Mouse (Mus musculus): Measurements from ENCODE around the gene Ninj2. TPM values are rescaled to one million over a fixed set of nuclear protein-coding genes. Genes with fewer than 3 reads are reported as not detected.

Gene Ninj2
- polyA plus RNA-seq, 1 experiment from 2014 or later: not detected

DNA sequence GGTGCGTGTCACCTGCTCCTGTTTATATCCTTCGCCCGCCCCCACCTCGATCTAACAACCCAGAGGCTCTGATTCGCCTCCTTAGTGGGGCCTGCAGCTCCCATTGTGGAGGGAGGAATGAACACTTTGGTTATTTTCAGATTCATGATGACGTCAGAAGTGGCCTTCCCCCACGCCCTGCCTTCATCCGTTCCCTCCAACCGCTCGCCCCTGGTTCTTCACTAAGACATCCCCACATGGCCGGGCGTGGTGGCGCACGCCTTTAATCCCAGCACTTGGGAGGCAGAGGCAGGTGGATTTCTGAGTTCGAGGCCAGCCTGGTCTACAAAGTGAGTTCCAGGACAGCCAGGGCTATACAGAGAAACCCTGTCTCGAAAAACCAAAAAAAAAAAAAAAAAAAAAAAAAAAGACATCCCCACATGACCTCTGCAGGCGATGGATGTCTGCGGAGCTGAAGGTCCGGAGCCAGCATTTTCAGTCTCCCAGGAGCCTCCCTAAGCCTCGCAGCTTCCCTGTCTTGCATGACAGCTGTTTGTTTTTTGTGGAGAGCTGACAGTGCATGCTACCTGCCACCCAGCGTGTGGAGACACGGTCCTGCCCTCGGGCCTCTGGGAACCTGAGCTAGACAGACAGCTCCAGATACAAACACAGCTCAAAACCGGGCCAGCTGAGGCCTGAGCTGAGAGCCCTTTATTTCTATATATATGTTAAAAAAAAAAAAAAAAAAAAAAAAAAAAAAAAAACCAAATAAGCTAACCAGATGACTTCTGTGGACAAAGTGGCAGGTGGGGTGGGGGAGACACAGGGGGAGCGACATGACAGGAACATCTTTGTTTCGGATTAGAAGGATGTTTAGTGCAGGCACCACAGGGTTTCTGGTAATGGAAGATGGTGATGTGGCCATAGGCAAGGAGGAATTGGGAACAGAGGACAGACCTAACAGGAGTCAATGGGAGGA lies 59.9 kb downstream of the Ninj2 start:
- H3K4me2 ChIP-seq (ENCODE audit: low read length): no peak overlapping the region
- H3K27ac ChIP-seq (ENCODE audit: low read depth): no peak overlapping the region
- no peak for DNase-seq (ENCODE audit: low spot score)
- no peaks in the 10 kb centered on the region for H3K9me3 ChIP-seq (ENCODE audit: control insufficient read depth, low read length)
- H3K4me1 ChIP-seq (replicated peaks; ENCODE audit: control insufficient read depth, insufficient read depth, low read length): no peaks in the 10 kb centered on the region
- 80% methylated on average over 25 of the region's 26 CpGs for WGBS
- H3K36me3 ChIP-seq (ENCODE audit: control insufficient read depth, insufficient read depth, low read length): no peaks in the 10 kb centered on the region
- no peak for ATAC-seq (replicated peaks; ENCODE audit: low FRiP score, low TSS enrichment, low read depth)
- H3K9ac ChIP-seq (ENCODE audit: low read length): no peak overlapping the region
- no peak overlapping the region for H3K4me3 ChIP-seq (ENCODE audit: low read depth, low read length)
- no peaks in the 10 kb centered on the region for H3K27me3 ChIP-seq (replicated peaks; ENCODE audit: control insufficient read depth, insufficient read depth, low read length)

DNA sequence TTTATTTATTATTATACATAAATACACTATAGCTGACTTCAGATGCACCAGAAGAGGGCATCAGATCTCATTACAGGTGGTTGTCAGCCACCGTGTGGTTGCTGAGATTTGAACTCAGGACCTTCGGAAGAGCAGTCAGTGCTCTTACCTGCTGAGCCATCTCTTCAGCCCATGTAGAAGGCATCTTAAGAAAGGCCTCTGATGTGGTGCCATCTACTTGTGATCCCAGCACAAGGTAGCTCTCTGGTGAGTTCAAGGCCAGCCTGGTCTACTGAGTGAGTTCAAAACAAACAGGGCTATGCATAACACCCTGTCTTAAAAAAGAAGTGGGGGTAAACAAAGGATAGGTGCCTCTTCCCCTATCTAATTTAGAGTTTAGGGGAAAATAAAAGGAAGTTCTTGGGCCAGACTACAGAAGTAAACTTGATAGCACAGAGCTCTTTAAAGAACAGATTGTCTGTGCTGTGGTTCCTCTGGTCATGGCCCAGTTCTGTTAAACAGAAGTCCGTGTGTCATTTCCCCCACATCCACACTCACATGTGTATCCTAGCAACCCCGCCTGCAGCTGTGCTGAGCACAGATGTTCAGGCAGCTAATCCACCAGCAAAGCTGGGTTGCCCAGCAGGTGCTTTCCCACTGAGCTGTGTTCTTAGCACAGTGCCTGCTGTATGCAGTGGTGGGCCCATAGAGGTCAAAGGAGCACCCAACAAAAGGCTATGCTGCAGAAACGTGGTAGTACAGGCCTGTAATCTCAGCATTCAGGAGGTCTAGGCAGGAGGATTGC lies 61.6 kb downstream of the Ninj2 start:
- no peak for ATAC-seq (replicated peaks; ENCODE audit: low FRiP score, low TSS enrichment, low read depth)
- H3K36me3 ChIP-seq (ENCODE audit: control insufficient read depth, insufficient read depth, low read length): no peaks in the 10 kb centered on the region
- no peak for DNase-seq (ENCODE audit: low spot score)
- H3K4me1 ChIP-seq (replicated peaks; ENCODE audit: control insufficient read depth, insufficient read depth, low read length): 0 out of 2 replicates have a peak, but pooled peaks cover 7% of the 10 kb centered on the region
- H3K4me2 ChIP-seq (ENCODE audit: low read length): no peak overlapping the region
- no peak overlapping the region for H3K4me3 ChIP-seq (ENCODE audit: low read depth, low read length)
- 70% methylated on average over 5 of the region's 5 CpGs for WGBS
- H3K9me3 ChIP-seq (ENCODE audit: control insufficient read depth, low read length): no peaks in the 10 kb centered on the region
- no peaks in the 10 kb centered on the region for H3K27me3 ChIP-seq (replicated peaks; ENCODE audit: control insufficient read depth, insufficient read depth, low read length)
- H3K27ac ChIP-seq (ENCODE audit: low read depth): no peak overlapping the region
- no peak overlapping the region for H3K9ac ChIP-seq (ENCODE audit: low read length)

GRCm38 (mm10) chr6:120155510-120155909 lies 62.4 kb downstream of the Ninj2 start:
- Histone ChIP-seq H3K9me3 (ENCODE audit: control insufficient read depth, low read length) (no peaks in the 10 kb centered on the region), H3K9ac (ENCODE audit: low read length) (no peak overlapping the region), H3K4me3 (ENCODE audit: low read depth, low read length) (no peak overlapping the region), H3K27me3 (replicated peaks; ENCODE audit: control insufficient read depth, insufficient read depth, low read length) (no peaks in the 10 kb centered on the region), H3K27ac (ENCODE audit: low read depth) (no peak overlapping the region), H3K4me2 (ENCODE audit: low read length) (no peak overlapping the region), H3K4me1 (replicated peaks; ENCODE audit: control insufficient read depth, insufficient read depth, low read length) (0 out of 2 replicates have a peak, but pooled peaks cover 7% of the 10 kb centered on the region), H3K36me3 (ENCODE audit: control insufficient read depth, insufficient read depth, low read length) (no peaks in the 10 kb centered on the region)
- no peak for DNase-seq (ENCODE audit: low spot score)
- ATAC-seq (replicated peaks; ENCODE audit: low FRiP score, low TSS enrichment, low read depth): no peak
- 83% methylated on average over 4 of the region's 4 CpGs for WGBS

- 73% methylated on average over 6 of the region's 6 CpGs for WGBS
- 0 out of 2 replicates have a peak, but pooled peaks cover 7% of the 10 kb centered on the region for H3K4me1 ChIP-seq (replicated peaks; ENCODE audit: control insufficient read depth, insufficient read depth, low read length)
Measured at GRCm38 (mm10) chr6:120157479-120157878, 64.3 kb downstream of the Ninj2 start.

GRCm38 (mm10) chr6:120159133-120159901 lies 66.2 kb downstream of the Ninj2 start:
- WGBS: 53% methylated on average over 9 of the region's 9 CpGs
- H3K9me3 ChIP-seq (ENCODE audit: control insufficient read depth, low read length): no peaks in the 10 kb centered on the region
- no peaks in the 10 kb centered on the region for H3K36me3 ChIP-seq (ENCODE audit: control insufficient read depth, insufficient read depth, low read length)
- H3K4me1 ChIP-seq (replicated peaks; ENCODE audit: control insufficient read depth, insufficient read depth, low read length): 0 out of 2 replicates have a peak, but pooled peaks cover 7% of the 10 kb centered on the region
- H3K27me3 ChIP-seq (replicated peaks; ENCODE audit: control insufficient read depth, insufficient read depth, low read length): no peaks in the 10 kb centered on the region
- ATAC-seq (replicated peaks; ENCODE audit: low FRiP score, low TSS enrichment, low read depth) (no peak), DNase-seq (ENCODE audit: low spot score) (no peak)
- H3K27ac ChIP-seq (ENCODE audit: low read depth): 0 out of 2 replicates have a peak overlapping the region, but pooled peaks have one; percentile 51
- no peak overlapping the region for H3K4me2 ChIP-seq (ENCODE audit: low read length)
- H3K4me3 ChIP-seq (ENCODE audit: low read depth, low read length): no peak overlapping the region
- H3K9ac ChIP-seq (ENCODE audit: low read length): no peak overlapping the region

More at GRCm38 (mm10) chr6:120157479-120157878, 64.3 kb downstream of the Ninj2 start:
- no peak overlapping the region for H3K27ac ChIP-seq (ENCODE audit: low read depth)
- no peak for ATAC-seq (replicated peaks; ENCODE audit: low FRiP score, low TSS enrichment, low read depth)
- H3K4me2 ChIP-seq (ENCODE audit: low read length): no peak overlapping the region
- no peaks in the 10 kb centered on the region for H3K27me3 ChIP-seq (replicated peaks; ENCODE audit: control insufficient read depth, insufficient read depth, low read length)
- H3K9ac ChIP-seq (ENCODE audit: low read length): no peak overlapping the region
- H3K9me3 ChIP-seq (ENCODE audit: control insufficient read depth, low read length): no peaks in the 10 kb centered on the region
- no peak overlapping the region for H3K4me3 ChIP-seq (ENCODE audit: low read depth, low read length)
- DNase-seq (ENCODE audit: low spot score): no peak
- no peaks in the 10 kb centered on the region for H3K36me3 ChIP-seq (ENCODE audit: control insufficient read depth, insufficient read depth, low read length)

DNA sequence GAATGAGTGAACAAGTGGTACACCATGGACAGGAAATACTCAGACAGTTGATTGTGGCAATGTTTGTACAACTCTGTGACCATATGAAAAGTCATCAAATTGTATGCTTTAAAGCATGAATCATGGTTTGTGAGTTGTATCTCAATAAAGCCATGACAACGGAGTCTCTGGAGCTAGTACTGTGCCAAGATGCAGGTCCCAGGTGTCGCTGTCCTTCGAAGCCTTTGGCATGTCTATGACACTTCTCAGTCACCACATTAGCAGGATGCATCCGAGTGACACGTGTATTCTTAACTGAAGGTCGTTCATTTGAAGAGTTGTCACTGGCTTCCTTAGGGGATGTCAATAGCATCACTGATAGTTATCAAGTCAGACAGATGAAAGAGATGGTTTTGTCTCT lies 69.8 kb downstream of the Ninj2 start:
- H3K4me1 ChIP-seq (replicated peaks; ENCODE audit: control insufficient read depth, insufficient read depth, low read length): 0 out of 2 replicates have a peak, but pooled peaks cover 7% of the 10 kb centered on the region
- H3K9me3 ChIP-seq (ENCODE audit: control insufficient read depth, low read length): no peaks in the 10 kb centered on the region
- H3K27me3 ChIP-seq (replicated peaks; ENCODE audit: control insufficient read depth, insufficient read depth, low read length): no peaks in the 10 kb centered on the region
- H3K36me3 ChIP-seq (ENCODE audit: control insufficient read depth, insufficient read depth, low read length): no peaks in the 10 kb centered on the region
- no peak overlapping the region for H3K4me2 ChIP-seq (ENCODE audit: low read length)
- no peak overlapping the region for H3K9ac ChIP-seq (ENCODE audit: low read length)
- ATAC-seq (replicated peaks; ENCODE audit: low FRiP score, low TSS enrichment, low read depth) (no peak), DNase-seq (ENCODE audit: low spot score) (no peak)
- no peak overlapping the region for H3K4me3 ChIP-seq (ENCODE audit: low read depth, low read length)
- H3K27ac ChIP-seq (ENCODE audit: low read depth): no peak overlapping the region
- 75% methylated on average over 6 of the region's 6 CpGs for WGBS

GRCm38 (mm10) chr6:120164765-120165164 lies 71.6 kb downstream of the Ninj2 start:
- DNase-seq (ENCODE audit: low spot score) (no peak), ATAC-seq (replicated peaks; ENCODE audit: low FRiP score, low TSS enrichment, low read depth) (no peak)
- Histone ChIP-seq H3K27me3 (replicated peaks; ENCODE audit: control insufficient read depth, insufficient read depth, low read length) (no peaks in the 10 kb centered on the region), H3K9me3 (ENCODE audit: control insufficient read depth, low read length) (no peaks in the 10 kb centered on the region), H3K4me2 (ENCODE audit: low read length) (no peak overlapping the region), H3K4me1 (replicated peaks; ENCODE audit: control insufficient read depth, insufficient read depth, low read length) (no peaks in the 10 kb centered on the region), H3K9ac (ENCODE audit: low read length) (no peak overlapping the region), H3K27ac (ENCODE audit: low read depth) (no peak overlapping the region), H3K4me3 (ENCODE audit: low read depth, low read length) (no peak overlapping the region), H3K36me3 (ENCODE audit: control insufficient read depth, insufficient read depth, low read length) (no peaks in the 10 kb centered on the region)
- 90% methylated on average over 4 of the region's 4 CpGs for WGBS

DNA sequence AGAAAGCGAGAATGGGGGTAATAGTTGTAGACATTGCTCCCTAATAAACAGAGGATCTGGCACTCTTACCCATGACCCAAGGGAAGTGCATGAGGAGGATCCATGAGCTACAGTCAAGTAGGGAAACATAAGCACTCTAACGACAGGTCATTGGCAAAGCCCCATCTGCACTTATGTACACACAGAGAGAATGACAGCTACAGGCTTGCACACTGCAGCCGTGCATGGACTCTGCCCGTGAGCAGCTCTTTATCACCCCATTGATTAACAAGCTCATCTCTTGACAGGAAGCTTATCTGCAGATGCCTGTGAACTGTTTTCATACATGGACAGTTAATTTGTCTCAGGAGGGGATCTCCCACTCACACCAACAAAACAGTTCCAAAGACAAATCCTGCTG lies 74.4 kb downstream of the Ninj2 start:
- 33% methylated on average over 4 of the region's 4 CpGs for WGBS
- no peak overlapping the region for H3K4me3 ChIP-seq (ENCODE audit: low read depth, low read length)
- H3K36me3 ChIP-seq (ENCODE audit: control insufficient read depth, insufficient read depth, low read length): no peaks in the 10 kb centered on the region
- H3K27me3 ChIP-seq (replicated peaks; ENCODE audit: control insufficient read depth, insufficient read depth, low read length): no peaks in the 10 kb centered on the region
- no peak for DNase-seq (ENCODE audit: low spot score)
- H3K4me1 ChIP-seq (replicated peaks; ENCODE audit: control insufficient read depth, insufficient read depth, low read length): no peaks in the 10 kb centered on the region
- no peak overlapping the region for H3K27ac ChIP-seq (ENCODE audit: low read depth)
- H3K4me2 ChIP-seq (ENCODE audit: low read length): no peak overlapping the region
- no peak overlapping the region for H3K9ac ChIP-seq (ENCODE audit: low read length)
- no peak for ATAC-seq (replicated peaks; ENCODE audit: low FRiP score, low TSS enrichment, low read depth)
- no peaks in the 10 kb centered on the region for H3K9me3 ChIP-seq (ENCODE audit: control insufficient read depth, low read length)
